Mouse (Mus musculus): ENCODE data around the gene Sppl3.

DNA sequence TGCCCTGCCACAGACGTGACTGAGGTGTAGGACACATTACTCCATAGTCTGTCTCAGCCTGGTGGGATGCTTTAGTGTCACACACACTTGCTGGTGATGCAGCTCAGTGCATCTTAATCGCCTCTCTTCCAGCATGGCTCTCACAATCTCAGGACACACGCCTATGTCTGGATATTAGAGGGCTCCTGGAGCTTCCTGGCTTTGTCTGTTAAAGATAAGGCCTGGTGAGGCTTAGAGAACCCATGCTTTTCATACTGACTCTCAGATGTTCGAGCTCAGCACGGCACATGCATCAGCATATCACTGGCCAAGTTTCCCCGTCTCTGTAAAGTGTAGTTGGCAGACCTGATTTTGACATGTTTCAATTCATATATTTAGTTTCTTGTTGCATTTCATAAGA lies 44.5 kb downstream of the Sppl3 start:
- TF ChIP-seq POLR2A (IDR thresholded peaks at IDR 0.05; ENCODE audit: control insufficient read depth, low read depth, low read length), result no peak
- TF ChIP-seq CTCF (IDR thresholded peaks at IDR 0.05; ENCODE audit: control insufficient read depth, insufficient read depth, insufficient replicate concordance, low read depth, low read length), result no peak
